Mouse (Mus musculus): ENCODE data around the gene Nkpd1.

The Nkpd1 gene

GRCm38 (mm10) chr7:19546007-19546406 is 28.4 kb downstream of the Nkpd1 start:
- no peak for DNase-seq (ENCODE audit: low spot score in 2 of 2)

GRCm38 (mm10) chr7:19547344-19547969 is 29.8 kb downstream of the Nkpd1 start:
- DNase-seq (ENCODE audit: low spot score in 2 of 2): no peak

DNA sequence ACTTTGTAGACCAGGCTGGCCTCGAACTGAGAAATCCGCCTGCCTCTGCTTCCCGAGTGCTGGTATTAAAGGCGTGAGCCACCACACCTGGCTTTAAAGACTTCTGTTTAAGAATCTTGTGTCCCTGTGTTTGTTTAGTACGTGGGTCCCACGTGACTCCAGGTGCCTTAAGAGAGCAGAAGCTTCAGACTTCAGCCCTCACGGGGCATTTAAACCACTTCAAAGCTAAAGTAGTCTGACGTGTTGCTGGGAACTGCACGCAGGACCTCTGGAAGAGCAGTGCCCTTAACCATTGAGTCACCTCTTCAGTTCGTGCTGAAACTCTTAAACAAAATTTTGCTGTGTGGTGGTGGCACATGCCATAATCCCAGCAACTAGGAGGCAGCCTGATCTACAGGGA is 31.8 kb downstream of the Nkpd1 start:
- DNase-seq (ENCODE audit: low spot score in 2 of 2): no peak

DNA sequence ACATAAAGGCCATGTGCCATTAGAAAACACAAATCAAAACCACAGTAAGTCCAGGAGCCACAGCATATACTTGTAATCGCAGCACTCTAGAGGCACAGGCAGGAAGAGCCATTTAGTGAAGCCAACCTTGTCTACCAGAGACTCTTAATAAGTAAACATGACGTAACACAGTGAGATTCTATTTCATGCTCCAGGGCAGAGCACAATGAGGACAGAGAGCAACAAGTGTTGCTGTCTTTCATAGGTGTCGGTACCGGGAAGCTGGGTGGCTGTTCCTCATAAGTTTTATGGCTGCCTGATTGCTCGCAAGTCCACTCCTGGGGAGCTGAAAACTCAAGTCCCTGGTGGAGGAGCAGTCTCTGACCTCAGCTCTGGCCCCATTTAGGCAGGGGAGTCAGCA is 34.0 kb downstream of the Nkpd1 start:
- DNase-seq (ENCODE audit: low spot score in 2 of 2): no peak

GRCm38 (mm10) chr7:19552443-19552842 is 34.8 kb downstream of the Nkpd1 start:
- no peak for DNase-seq (ENCODE audit: low spot score in 2 of 2)

- no peak for DNase-seq (ENCODE audit: low spot score in 2 of 2)
Observed at GRCm38 (mm10) chr7:19554168-19554567, 36.5 kb downstream of the Nkpd1 start.

DNA sequence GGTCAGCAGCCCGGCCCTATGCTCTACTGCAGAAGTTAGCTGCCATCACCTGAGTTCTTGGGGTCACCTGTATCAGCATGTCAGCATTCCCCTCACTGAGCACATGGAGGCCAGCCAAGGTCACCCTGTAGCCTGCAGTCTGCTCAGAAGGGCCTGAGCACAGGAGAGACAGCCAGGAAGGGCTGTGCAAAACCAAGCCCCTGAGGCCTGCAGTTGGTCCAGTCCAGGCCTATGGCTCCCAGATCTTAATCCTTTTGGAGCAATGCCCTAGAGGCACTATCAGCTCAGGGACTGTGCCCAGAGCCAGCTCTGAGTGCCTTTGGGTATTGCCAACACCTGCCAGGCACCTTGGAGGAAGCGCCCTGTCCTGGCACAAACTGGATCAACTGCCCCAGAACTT is 39.4 kb downstream of the Nkpd1 start:
- DNase-seq (ENCODE audit: low spot score in 2 of 2): no peak

GRCm38 (mm10) chr7:19557982-19558900 is 40.6 kb downstream of the Nkpd1 start:
- DNase-seq (ENCODE audit: low spot score in 2 of 2): no peak

DNA sequence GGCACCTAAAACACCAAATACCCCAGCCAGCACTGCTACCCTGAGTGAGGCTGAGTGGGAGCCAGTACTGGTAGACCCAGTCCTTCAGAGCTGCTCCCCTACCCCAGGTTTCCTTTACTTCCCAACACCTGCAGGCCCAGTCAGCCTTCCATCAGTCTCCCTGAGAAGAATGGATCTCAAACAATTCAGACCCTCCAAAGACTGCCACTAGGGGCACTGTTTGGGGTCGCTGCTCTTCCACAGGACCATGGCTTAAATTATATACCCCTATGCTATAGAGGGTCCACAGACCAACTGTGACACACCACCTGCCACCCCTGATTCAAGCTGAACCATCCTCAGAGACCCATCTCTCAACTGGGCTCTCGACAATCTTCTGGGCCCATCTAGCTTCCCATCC is 41.3 kb downstream of the Nkpd1 start:
- no peak for DNase-seq (ENCODE audit: low spot score in 2 of 2)

GRCm38 (mm10) chr7:19560491-19561260 is 43.0 kb downstream of the Nkpd1 start:
- no peak for DNase-seq (ENCODE audit: low spot score in 2 of 2)

DNA sequence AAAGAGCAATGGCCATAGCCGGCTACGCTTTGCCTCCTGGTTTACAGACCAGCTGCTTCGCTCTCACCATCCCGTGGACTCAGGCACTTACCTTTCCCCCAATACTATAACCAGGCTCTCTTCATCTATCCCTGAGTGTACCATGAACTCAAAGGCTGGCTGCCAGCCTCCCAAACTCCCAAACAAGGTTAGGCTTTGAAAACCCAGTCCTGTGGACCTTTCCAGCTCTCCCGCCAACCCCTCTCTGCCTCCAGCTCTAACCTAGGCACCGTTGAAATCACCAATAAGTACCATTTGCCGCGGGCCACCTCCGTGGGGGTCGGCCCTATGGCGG is 43.8 kb downstream of the Nkpd1 start:
- DNase-seq (ENCODE audit: low spot score in 2 of 2): no peak

DNA sequence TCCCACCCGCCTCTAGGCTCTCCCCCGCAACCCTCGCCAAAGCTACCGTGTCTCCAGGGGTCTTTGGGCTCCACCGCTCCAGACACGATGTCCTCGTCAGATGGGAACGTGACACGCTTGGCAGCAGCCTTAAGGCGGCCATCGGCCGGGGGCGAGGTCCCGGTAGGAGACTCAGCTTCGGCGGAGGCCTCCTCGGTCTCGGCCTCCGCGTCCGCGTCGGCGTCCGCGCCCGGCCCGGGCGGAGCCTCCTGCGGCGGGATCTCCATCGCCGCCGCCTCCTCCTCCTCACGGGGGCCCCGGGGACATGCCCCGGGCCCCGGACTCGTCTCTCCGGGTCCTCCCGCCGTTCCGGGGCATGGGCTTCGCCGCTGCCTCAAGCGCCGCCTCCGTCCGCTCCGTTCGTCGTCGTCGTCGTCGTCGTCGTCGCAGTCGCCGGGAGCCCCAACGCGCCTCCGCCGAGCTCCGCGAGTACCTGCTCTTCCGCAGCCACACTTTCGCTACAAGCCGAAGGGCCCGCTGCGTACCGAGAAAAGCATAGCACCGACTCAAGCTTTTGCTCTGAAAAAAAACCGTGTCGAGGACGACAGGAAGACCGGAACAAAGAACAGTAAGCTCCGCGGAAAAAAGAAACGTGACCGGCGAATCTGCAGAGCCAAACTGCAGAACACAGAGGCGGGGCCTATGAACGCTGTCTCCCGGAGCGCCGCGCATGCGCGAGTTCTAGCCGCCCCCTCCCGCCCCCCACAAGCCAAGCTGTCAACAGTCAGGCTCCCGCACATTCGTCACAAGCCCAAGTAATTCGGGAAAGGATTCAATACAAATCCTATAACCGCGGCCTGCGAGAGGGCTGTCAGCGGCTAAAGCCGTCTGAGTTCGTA is 44.4 kb downstream of the Nkpd1 start:
- DNase-seq (ENCODE audit: low spot score in 2 of 2): peak; percentile 84 to 85

DNA sequence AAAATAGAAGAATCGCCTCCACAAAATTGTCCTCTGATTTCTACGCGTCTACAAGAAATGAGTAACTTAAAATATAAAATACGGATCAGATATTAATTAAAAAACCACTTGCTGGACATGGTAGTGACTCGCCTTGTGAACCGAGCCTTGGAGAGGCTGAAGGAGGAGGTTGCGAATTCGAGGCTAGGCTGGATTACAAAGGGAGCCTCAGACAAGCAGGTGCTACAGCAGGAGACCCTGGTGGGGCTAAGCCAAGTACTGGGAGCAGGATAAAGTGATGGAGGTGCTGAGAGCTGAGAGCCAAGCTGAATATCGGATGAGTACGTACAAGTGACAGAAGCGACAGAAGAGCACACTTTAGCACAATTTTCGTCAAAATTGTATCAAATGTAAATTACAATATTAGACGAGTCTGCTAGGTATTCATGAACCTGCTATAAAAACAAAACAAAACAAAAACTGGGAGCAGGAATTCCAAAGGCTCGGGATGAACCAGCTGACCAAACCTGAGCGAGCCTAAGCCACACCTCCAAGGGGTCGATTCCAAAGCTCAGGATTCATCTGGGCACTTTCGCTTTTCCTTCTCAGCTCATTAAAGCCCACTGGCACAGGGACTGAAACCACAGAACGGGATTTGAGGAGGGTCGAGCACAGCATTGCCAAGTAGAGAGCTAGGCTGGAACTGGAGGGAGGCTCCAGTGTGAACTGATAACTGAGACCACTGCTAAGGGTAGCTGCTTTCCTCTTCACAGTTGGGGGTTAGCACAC is 45.2 kb downstream of the Nkpd1 start, which contains the start of gene Ppp1r37:
Gene Ppp1r37, minus strand, starts transcription at position 434 of the 768 bp plus-strand sequence.
- no peak for DNase-seq (ENCODE audit: low spot score in 2 of 2)

DNA sequence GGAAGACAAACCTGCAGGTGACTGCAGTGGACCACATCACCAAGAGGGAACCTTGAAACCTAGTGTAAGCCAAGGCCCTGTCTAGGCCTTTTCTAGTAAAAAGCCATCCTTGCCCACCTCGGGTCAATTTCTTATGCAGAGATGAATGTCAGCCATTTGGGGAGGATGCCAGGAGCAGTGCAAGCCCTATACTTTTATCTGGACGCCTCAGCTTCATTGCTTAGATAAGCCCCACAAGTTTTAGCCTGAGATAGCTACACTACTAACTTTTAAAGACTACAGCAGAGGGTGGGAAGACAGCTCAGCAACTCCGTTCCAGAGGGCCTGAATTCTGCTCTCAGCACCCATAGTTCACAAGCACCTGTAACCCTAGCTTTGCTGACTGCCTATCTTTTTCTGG is 46.2 kb downstream of the Nkpd1 start:
- DNase-seq (ENCODE audit: low spot score in 2 of 2): peak; percentile 43 to 67

- DNase-seq (ENCODE audit: low spot score in 2 of 2): no peak
Observed at GRCm38 (mm10) chr7:19564455-19564854, 46.8 kb downstream of the Nkpd1 start.

- no peak for DNase-seq (ENCODE audit: low spot score in 2 of 2)
Observed at GRCm38 (mm10) chr7:19565803-19566202, 48.2 kb downstream of the Nkpd1 start.

DNA sequence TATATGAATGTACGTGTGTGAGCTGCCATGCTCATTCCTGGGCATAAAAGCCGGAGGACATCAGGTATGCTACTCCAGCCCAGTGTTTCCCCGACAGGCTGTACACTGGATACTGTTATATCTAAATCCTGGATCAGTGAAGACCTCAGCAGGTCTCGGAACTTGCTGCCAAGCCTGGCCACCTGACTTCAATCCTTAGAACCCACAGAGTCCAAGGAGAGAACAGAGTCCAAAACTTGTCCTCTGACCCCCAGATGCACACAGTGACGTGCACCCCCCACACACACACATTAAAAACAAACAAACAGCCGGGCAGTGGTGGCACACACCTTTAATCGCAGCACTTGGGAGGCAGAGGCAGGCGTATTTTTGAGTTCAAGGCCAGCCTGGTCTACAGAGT is 49.8 kb downstream of the Nkpd1 start:
- DNase-seq (ENCODE audit: low spot score in 2 of 2): no peak

DNA sequence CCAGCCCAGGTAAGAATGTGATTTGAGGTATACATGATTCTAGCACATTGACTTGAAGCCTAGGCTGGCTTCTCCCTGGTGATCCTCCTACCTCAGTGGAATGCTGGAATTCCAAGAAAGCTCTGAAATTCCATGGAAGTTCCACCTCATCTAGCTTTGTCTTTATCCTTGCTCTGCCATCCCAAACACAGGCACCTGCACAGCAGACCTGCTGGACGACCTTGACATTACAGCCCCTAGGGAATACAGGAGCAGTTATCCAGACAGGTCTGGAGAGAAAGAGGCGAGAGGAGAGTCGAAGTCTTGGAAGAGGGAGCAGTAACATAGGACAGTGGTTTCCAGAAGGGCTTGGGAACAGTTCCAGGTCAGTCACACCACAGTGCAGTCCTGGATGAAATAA is 52.0 kb downstream of the Nkpd1 start:
- DNase-seq (ENCODE audit: low spot score in 2 of 2): no peak

- peak; percentile 75 to 78 for DNase-seq (ENCODE audit: low spot score in 2 of 2)
Observed at GRCm38 (mm10) chr7:19572926-19573775, 55.5 kb downstream of the Nkpd1 start.

- DNase-seq (ENCODE audit: low spot score in 2 of 2): no peak
Observed at GRCm38 (mm10) chr7:19573776-19574140, 56.1 kb downstream of the Nkpd1 start.
